8 mouse cellular contexts compared by ENCODE assay signal in the genomic region with DNA sequence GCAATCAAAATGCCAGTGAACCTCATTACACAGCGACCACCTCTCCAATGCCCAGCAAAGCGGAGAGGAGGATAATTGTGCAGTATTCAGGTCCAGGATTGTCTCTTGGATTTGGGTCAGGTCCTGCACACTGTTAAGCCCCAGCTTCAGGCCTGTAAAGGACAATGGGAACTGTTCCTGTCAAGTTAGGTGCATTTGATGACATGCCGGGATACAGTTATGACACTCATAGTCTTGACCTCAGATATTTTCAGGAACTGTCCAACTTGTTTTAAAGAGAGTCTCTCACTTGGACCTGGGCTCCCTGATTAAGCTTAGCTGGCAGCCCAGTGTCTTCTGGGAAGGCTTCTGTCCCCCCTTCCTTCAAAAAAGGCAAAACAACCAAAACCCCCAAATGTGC. TPM values are rescaled to one million over a fixed set of nuclear protein-coding genes. Genes with fewer than 3 reads are reported as not detected.
A peak's percentile ranks its signal among the peaks of the same experiment; 100 is the strongest.
DNase-seq lines count a peak whose midpoint lies in the region; ATAC-seq and TF ChIP-seq lines count a peak whose summit lies in the region.
"Had no signal": no experiment of that assay in that cellular context is flagged by ENCODE, and none has a peak within 500 bp of the region (broad histone marks: within the 10 kb centered on the region; RNA-seq: fewer than 3 reads in every experiment).

No protein-coding gene starts in this region.

- H3K9me3 ChIP-seq in liver, embryonic 12.5 days (replicated peaks), result no peaks in the 10 kb centered on the region
- no peaks in the 10 kb centered on the region for H3K9me3 ChIP-seq in forebrain, embryonic 14.5 days (replicated peaks; ENCODE audit: control insufficient read depth, low read length)
- H3K9me3 ChIP-seq in intestine, postnatal 0 days (ENCODE audit: control insufficient read depth), result no peaks in the 10 kb centered on the region
- no peaks in the 10 kb centered on the region for H3K9me3 ChIP-seq in neural tube, embryonic 15.5 days (replicated peaks)
- H3K9me3 ChIP-seq: liver, embryonic 15.5 days had no signal

- H3K27me3 ChIP-seq in liver, embryonic 12.5 days (replicated peaks), result peaks cover 43% of the 10 kb centered on the region
- no peaks in the 10 kb centered on the region for H3K27me3 ChIP-seq in forebrain, embryonic 14.5 days (replicated peaks; ENCODE audit: control insufficient read depth, insufficient read depth, low read length)
- no peaks in the 10 kb centered on the region for H3K27me3 ChIP-seq in intestine, postnatal 0 days (replicated peaks; ENCODE audit: control insufficient read depth, insufficient read depth, low read length)
- 0 out of 2 replicates have a peak, but pooled peaks cover 4% of the 10 kb centered on the region for H3K27me3 ChIP-seq in neural tube, embryonic 15.5 days (replicated peaks)

- WGBS in liver, embryonic 12.5 days (ENCODE audit: insufficient replicate concordance), result 77% methylated on average over 3 of the region's 3 CpGs
- 73% methylated on average over 3 of the region's 3 CpGs for whole genome bisulfite sequencing in forebrain, embryonic 14.5 days
- 88% methylated on average over 3 of the region's 3 CpGs for WGBS in intestine, postnatal 0 days
- 81% methylated on average over 3 of the region's 3 CpGs for WGBS in neural tube, embryonic 15.5 days

- no peak for ATAC-seq in liver, embryonic 12.5 days
- ATAC-seq in forebrain, embryonic 14.5 days, result no peak
- ATAC-seq in intestine, postnatal 0 days, result no peak
- ATAC-seq in neural tube, embryonic 15.5 days (ENCODE audit: low FRiP score), result no peak

- no peak for TF ChIP-seq CTCF in intestine, postnatal 0 days (IDR thresholded peaks at IDR 0.05; ENCODE audit: low read depth)

- no peak overlapping the region for H3K9ac ChIP-seq in liver, embryonic 12.5 days
- H3K9ac ChIP-seq in forebrain, embryonic 14.5 days (ENCODE audit: low read length), result no peak overlapping the region
- H3K9ac ChIP-seq in intestine, postnatal 0 days (ENCODE audit: low read depth, low read length), result no peak overlapping the region
- no peak overlapping the region for H3K9ac ChIP-seq in neural tube, embryonic 15.5 days (replicated peaks)

- no peaks in the 10 kb centered on the region for H3K36me3 ChIP-seq in liver, embryonic 12.5 days
- H3K36me3 ChIP-seq in forebrain, embryonic 14.5 days (ENCODE audit: control insufficient read depth, insufficient read depth, low read length), result no peaks in the 10 kb centered on the region
- no peaks in the 10 kb centered on the region for H3K36me3 ChIP-seq in intestine, postnatal 0 days (ENCODE audit: control insufficient read depth, insufficient read depth)
- H3K36me3 ChIP-seq in neural tube, embryonic 15.5 days, result no peaks in the 10 kb centered on the region
- H3K36me3 ChIP-seq: liver, embryonic 15.5 days had no signal

- H3K4me3 ChIP-seq in liver, embryonic 12.5 days, result peak overlapping the region; percentile 66; the same call in 1 of the 2 replicates
- peak overlapping the region; percentile 57 for H3K4me3 ChIP-seq in forebrain, embryonic 14.5 days (ENCODE audit: low read depth, low read length)
- H3K4me3 ChIP-seq in intestine, postnatal 0 days (ENCODE audit: low read depth, low read length), result no peak overlapping the region
- H3K4me3 ChIP-seq in neural tube, embryonic 15.5 days (replicated peaks), result peak overlapping the region; percentile 53; the same call in 1 of the 2 replicates

- H3K4me2 ChIP-seq in liver, embryonic 12.5 days, result peak overlapping the region; percentile 90
- H3K4me2 ChIP-seq in forebrain, embryonic 14.5 days (ENCODE audit: low read length), result peak overlapping the region; percentile 70
- peak overlapping the region; percentile 81; the same call in 1 of the 2 replicates for H3K4me2 ChIP-seq in intestine, postnatal 0 days (replicated peaks; ENCODE audit: low read depth)
- H3K4me2 ChIP-seq in neural tube, embryonic 15.5 days, result peak overlapping the region; percentile 73

- peaks cover 18% of the 10 kb centered on the region; the same call in 1 of the 2 replicates for H3K4me1 ChIP-seq in liver, embryonic 12.5 days
- peaks cover 12% of the 10 kb centered on the region for H3K4me1 ChIP-seq in forebrain, embryonic 14.5 days (ENCODE audit: control insufficient read depth, insufficient read depth, low read length)
- no peaks in the 10 kb centered on the region for H3K4me1 ChIP-seq in intestine, postnatal 0 days (replicated peaks; ENCODE audit: control insufficient read depth, insufficient read depth, low read length)
- peaks cover 18% of the 10 kb centered on the region for H3K4me1 ChIP-seq in neural tube, embryonic 15.5 days

- H3K27ac ChIP-seq in liver, embryonic 12.5 days, result no peak overlapping the region
- H3K27ac ChIP-seq in forebrain, embryonic 14.5 days (ENCODE audit: low read depth, low read length), result no peak overlapping the region
- H3K27ac ChIP-seq in intestine, postnatal 0 days (ENCODE audit: low read depth, low read length), result no peak overlapping the region
- no peak overlapping the region for H3K27ac ChIP-seq in neural tube, embryonic 15.5 days (replicated peaks)
- H3K27ac ChIP-seq: liver, embryonic 15.5 days had no signal

- no peak for DNase-seq in liver
- DNase-seq in forebrain, embryonic 14.5 days (ENCODE audit: low spot score), result no peak
- DNase-seq in c-Kit-positive CD71-positive TER-119-positive erythroid progenitor cells, embryonic 14.5 days (ENCODE audit: low spot score), result no peak
- no peak for DNase-seq in gastrocnemius, postnatal 4 days (ENCODE audit: low spot score in 2 of 2)

RNA-seq across cellular contexts. Expression of a gene that starts 1.1 kb away (rescaled TPM):
- polyA plus RNA-seq in liver, embryonic 12.5 days (2016; fragmentation: Nextera tagmentation; extraction: Ambion mirVana), result 2.7 and 2.8 TPM in 2 replicates
- 13.6 and 14.6 TPM in 2 replicates for polyA plus RNA-seq in forebrain, embryonic 14.5 days (2014; fragmentation: Nextera tagmentation; extraction: Ambion mirVana)
- polyA plus RNA-seq in intestine, postnatal 0 days (2015; fragmentation: Nextera tagmentation; extraction: Ambion mirVana), result 3.8 and 3.9 TPM in 2 replicates
- 6.4 and 6.5 TPM in 2 replicates for polyA plus RNA-seq in neural tube, embryonic 15.5 days (2015; fragmentation: Nextera tagmentation; extraction: Ambion mirVana)
- 10 to 100 TPM; 20.0 to 21.3 TPM for total RNA-seq in gastrocnemius, postnatal 4 days (2021)
